Mouse (Mus musculus) left cerebral cortex, adult 2 months (tissue): Measurements from ENCODE around the gene Ppp2r5e. TPM values are rescaled to one million over a fixed set of nuclear protein-coding genes. Genes with fewer than 3 reads are reported as not detected.
"Not testable (repeated sequence)": the region's sequence is repeated elsewhere in the genome, so short reads cannot be mapped to it uniquely, and the experiment has no call there.

ENCODE experiments used
- DNase-seq, 2 experiments: peaks; one replicate each; pipeline ENCODE4 v3.0.0; 2021 to 2022; ENCODE audit warnings: low spot score in 2 of 2, mixed read lengths in 1 of 2; ENCODE audit errors: extremely low spot score in 1 of 2
- H3K27ac ChIP-seq: fragments of 200-600 bp; 2 replicates; pipeline ENCODE4 v1.8.1; 2022
- H3K4me3 ChIP-seq: fragments of 200-600 bp; 2 replicates; pipeline ENCODE4 v1.8.1; 2022
- CTCF ChIP-seq: fragments of 200-600 bp; IDR thresholded peaks from 2 replicates; pipeline ENCODE4 v1.8.1; 2022; ENCODE audit warnings: antibody characterized with exemption, mild to moderate bottlenecking, moderate library complexity
- intact Hi-C: fragments of 180-260 bp; cut with DNase I; formaldehyde crosslinking; loops from one replicate; pipeline ENCODE4 v1.15.1; 2025
- total RNA-seq, 2 experiments: library from RNA; stranded (reverse); gene quantifications; 2 replicates each; pipeline ENCODE4 v1.2.3; 2021

Gene Ppp2r5e
- total RNA-seq, 2 experiments from 2014 or later: 81.7 to 84.9 TPM

- H3K4me3 ChIP-seq: no peak overlapping the region
- H3K27ac ChIP-seq: no peak overlapping the region
- TF ChIP-seq CTCF: peak; percentile 49
- no peak for DNase-seq
- intact Hi-C loops: no loop called here
These were observed 146.5 kb downstream of the Ppp2r5e start for GRCm38 (mm10) chr12:75449475-75449966.

- DNase-seq: peak in 1 of 2 experiments; percentile 37
- intact Hi-C loops: no loop called here
These were observed 147.1 kb downstream of the Ppp2r5e start for GRCm38 (mm10) chr12:75448921-75449320.

GRCm38 (mm10) chr12:75446245-75446644 lies 149.8 kb downstream of the Ppp2r5e start:
- Histone ChIP-seq H3K27ac (no peak overlapping the region), H3K4me3 (no peak overlapping the region)
- DNase-seq: no peak
- TF ChIP-seq CTCF: no peak
- intact Hi-C loops: no loop called here

More at GRCm38 (mm10) chr12:75448921-75449320, 147.1 kb downstream of the Ppp2r5e start:
- no peak overlapping the region for H3K27ac ChIP-seq
- H3K4me3 ChIP-seq: no peak overlapping the region
- TF ChIP-seq CTCF: no peak

- H3K4me3 ChIP-seq, intact Hi-C loops, DNase-seq, H3K27ac ChIP-seq: not testable (repeated sequence)
These were observed 163.6 kb downstream of the Ppp2r5e start for GRCm38 (mm10) chr12:75432400-75432799.

GRCm38 (mm10) chr12:75429685-75430396 lies 166.2 kb downstream of the Ppp2r5e start:
- no peak overlapping the region for H3K4me3 ChIP-seq
- intact Hi-C loops: no loop called here

GRCm38 (mm10) chr12:75428719-75429118 lies 167.3 kb downstream of the Ppp2r5e start:
- intact Hi-C loops: no loop called here
- H3K4me3 ChIP-seq: no peak overlapping the region
- no peak overlapping the region for H3K27ac ChIP-seq
- no peak for TF ChIP-seq CTCF
- no peak for DNase-seq

More at GRCm38 (mm10) chr12:75429685-75430396, 166.2 kb downstream of the Ppp2r5e start:
- H3K27ac ChIP-seq: no peak overlapping the region
- DNase-seq: no peak
- no peak for TF ChIP-seq CTCF

- no peak for TF ChIP-seq CTCF
These were observed 170.2 kb downstream of the Ppp2r5e start for GRCm38 (mm10) chr12:75425882-75426281.

GRCm38 (mm10) chr12:75424817-75425216 lies 171.2 kb downstream of the Ppp2r5e start:
- Histone ChIP-seq H3K27ac (peak overlapping the region; percentile 5; the same call in 1 of the 2 replicates), H3K4me3 (no peak overlapping the region)
- TF ChIP-seq CTCF: no peak
- DNase-seq: no peak
- intact Hi-C loops: no loop called here

More at GRCm38 (mm10) chr12:75425882-75426281, 170.2 kb downstream of the Ppp2r5e start:
- DNase-seq: no peak
- intact Hi-C loops: no loop called here
- no peak overlapping the region for H3K4me3 ChIP-seq
- H3K27ac ChIP-seq: no peak overlapping the region

- H3K4me3 ChIP-seq: no peak overlapping the region
- H3K27ac ChIP-seq: peak overlapping the region; percentile 5; the same call in 1 of the 2 replicates
- intact Hi-C loops: no loop called here
- no peak; the same call in 1 of the 2 replicates for TF ChIP-seq CTCF
- DNase-seq: peak in 1 of 2 experiments; percentile 9
These were observed 171.7 kb downstream of the Ppp2r5e start for GRCm38 (mm10) chr12:75424359-75424758.

GRCm38 (mm10) chr12:75416681-75417080 lies 179.4 kb downstream of the Ppp2r5e start, which contains the start of gene Gphb5:
TSS of gene Gphb5 (minus strand) at chr12:75416781.
- no peak within 1 kb of the TSS for H3K27ac ChIP-seq
- DNase-seq: no peak

GRCm38 (mm10) chr12:75414991-75415390 lies 181.1 kb downstream of the Ppp2r5e start:
- no peak overlapping the region for H3K27ac ChIP-seq
- intact Hi-C loops: no loop called here
- DNase-seq: no peak
- H3K4me3 ChIP-seq: no peak overlapping the region
- no peak for TF ChIP-seq CTCF

More at GRCm38 (mm10) chr12:75416681-75417080, 179.4 kb downstream of the Ppp2r5e start, which contains the start of gene Gphb5:
- H3K4me3 ChIP-seq: no peak within 1 kb of the TSS
- intact Hi-C loops: no loop called here
- TF ChIP-seq CTCF: no peak

- no peak overlapping the region for H3K27ac ChIP-seq
- DNase-seq: no peak
- H3K4me3 ChIP-seq: peak overlapping the region; percentile 19; the same call in 1 of the 2 replicates
- intact Hi-C loops: no loop called here
- TF ChIP-seq CTCF: no peak
These were observed 183.1 kb downstream of the Ppp2r5e start for GRCm38 (mm10) chr12:75412964-75413363.

Other genes starting within 250 kb of the Ppp2r5e start
- gene Gphb5, start 179.5 kb downstream of the Ppp2r5e start, total RNA-seq: not detected
- 1 to 10 TPM; 2.3 to 3.7 TPM for gene Wdr89, start 73.3 kb upstream of the Ppp2r5e start, total RNA-seq
- gene Sgpp1, start 139.5 kb upstream of the Ppp2r5e start, total RNA-seq: 10 to 100 TPM; 27.5 to 29.4 TPM
- 10 to 100 TPM; 20.5 to 22.5 TPM for gene Syne2, start 221.9 kb upstream of the Ppp2r5e start, total RNA-seq